Mouse (Mus musculus) embryonic facial prominence, embryonic 15.5 days (tissue): ENCODE results near the gene Gpalpp1. TPM values are rescaled to one million over a fixed set of nuclear protein-coding genes. Genes with fewer than 3 reads are reported as not detected.

ENCODE experiments used
- ATAC-seq: fragments of 200-750 bp; cut with Nextera tagmentation; 2 replicates; pipeline ENCODE4 v1.8.0; 2017; ENCODE audit warnings: low read depth, moderate TSS enrichment; ENCODE audit not compliant: insufficient number of reproducible peaks, low FRiP score, low TSS enrichment
- H3K27ac ChIP-seq: fragments of 300-500 bp; sonication (generic); replicated peaks from 2 replicates; pipeline ENCODE4 v1.5.1; 2015; ENCODE audit warnings: mild to moderate bottlenecking, inconsistent platforms
- H3K27me3 ChIP-seq: fragments of 300-500 bp; sonication (generic); 2 replicates; pipeline ENCODE4 v1.6.1; 2015; ENCODE audit warnings: inconsistent platforms
- H3K36me3 ChIP-seq: fragments of 300-500 bp; sonication (generic); 2 replicates; pipeline ENCODE4 v1.6.1; 2015; ENCODE audit warnings: mild to moderate bottlenecking, inconsistent platforms
- H3K4me1 ChIP-seq: fragments of 300-500 bp; sonication (generic); 2 replicates; pipeline ENCODE4 v1.6.1; 2015; ENCODE audit warnings: inconsistent platforms
- H3K4me2 ChIP-seq: fragments of 300-500 bp; sonication (generic); replicated peaks from 2 replicates; pipeline ENCODE4 v1.6.1; 2015; ENCODE audit warnings: mild to moderate bottlenecking, inconsistent platforms
- H3K4me3 ChIP-seq: fragments of 300-500 bp; sonication (generic); replicated peaks from 2 replicates; pipeline ENCODE4 v1.5.1; 2015; ENCODE audit warnings: mild to moderate bottlenecking, inconsistent platforms
- H3K9ac ChIP-seq: fragments of 300-500 bp; sonication (generic); 2 replicates; pipeline ENCODE4 v1.6.1; 2015; ENCODE audit warnings: inconsistent platforms
- H3K9me3 ChIP-seq: fragments of 300-500 bp; sonication (generic); replicated peaks from 2 replicates; pipeline ENCODE4 v1.6.1; 2016; ENCODE audit warnings: inconsistent platforms
- WGBS: fragments of 180-500 bp; shearing (Covaris S2); methylation state at CpG from one replicate; pipeline ENCODE4 v1.1.7; 2015; 5-methylcytosine and 5-hydroxymethylcytosine counted together
- polyA plus RNA-seq: library from polyadenylated mRNA; unstranded; fragments of >200 nt; fragmentation: Nextera tagmentation; extraction: Ambion mirVana; gene quantifications from 2 replicates; pipeline ENCODE4 v1.2.1, GENCODE M21; 2015

Gpalpp1 gene
- polyA plus RNA-seq, 1 experiment from 2014 or later = 12.7 TPM

GRCm38 (mm10) chr14:76067237-76067636 lies 43.3 kb downstream of the Gpalpp1 start:
- no peak overlapping the region for H3K4me2 ChIP-seq
- H3K27ac ChIP-seq = no peak overlapping the region
- H3K4me3 ChIP-seq = no peak overlapping the region
- ATAC-seq = no peak
- no peaks in the 10 kb centered on the region for H3K4me1 ChIP-seq
- WGBS = 56% methylated on average over 1 of the region's 1 CpGs
- H3K27me3 ChIP-seq = no peaks in the 10 kb centered on the region
- no peaks in the 10 kb centered on the region for H3K36me3 ChIP-seq
- no peak overlapping the region for H3K9ac ChIP-seq
- no peaks in the 10 kb centered on the region for H3K9me3 ChIP-seq

- no peaks in the 10 kb centered on the region for H3K36me3 ChIP-seq
- WGBS = 66% methylated on average over 5 of the region's 5 CpGs
- H3K27ac ChIP-seq = no peak overlapping the region
- H3K27me3 ChIP-seq = no peaks in the 10 kb centered on the region
- no peak overlapping the region for H3K4me2 ChIP-seq
- no peaks in the 10 kb centered on the region for H3K9me3 ChIP-seq
- no peak overlapping the region for H3K4me3 ChIP-seq
- no peak overlapping the region for H3K9ac ChIP-seq
- no peak for ATAC-seq
- 0 out of 2 replicates have a peak, but pooled peaks cover under 1% of the 10 kb centered on the region for H3K4me1 ChIP-seq
These were observed 51.1 kb downstream of the Gpalpp1 start for GRCm38 (mm10) chr14:76059441-76059840.

- WGBS = 75% methylated on average over 11 of the region's 11 CpGs
- Histone ChIP-seq H3K9me3 (no peaks in the 10 kb centered on the region), H3K4me1 (0 out of 2 replicates have a peak, but pooled peaks cover 3% of the 10 kb centered on the region), H3K4me2 (no peak overlapping the region), H3K9ac (no peak overlapping the region), H3K36me3 (no peaks in the 10 kb centered on the region), H3K27me3 (no peaks in the 10 kb centered on the region), H3K27ac (no peak overlapping the region), H3K4me3 (no peak overlapping the region)
- no peak for ATAC-seq
These were observed 56.8 kb downstream of the Gpalpp1 start for GRCm38 (mm10) chr14:76053726-76054125.

GRCm38 (mm10) chr14:76051966-76052365 lies 58.6 kb downstream of the Gpalpp1 start:
- H3K9ac ChIP-seq = no peak overlapping the region
- no peak overlapping the region for H3K27ac ChIP-seq
- H3K4me2 ChIP-seq = no peak overlapping the region
- H3K9me3 ChIP-seq = no peaks in the 10 kb centered on the region
- H3K27me3 ChIP-seq = no peaks in the 10 kb centered on the region
- H3K36me3 ChIP-seq = no peaks in the 10 kb centered on the region
- 0 out of 2 replicates have a peak, but pooled peaks cover 3% of the 10 kb centered on the region for H3K4me1 ChIP-seq
- no peak overlapping the region for H3K4me3 ChIP-seq
- 85% methylated on average over 7 of the region's 7 CpGs for whole genome bisulfite sequencing
- no peak for ATAC-seq

- 62% methylated on average over 1 of the region's 1 CpGs for WGBS
- no peak overlapping the region for H3K9ac ChIP-seq
- no peak for ATAC-seq
- H3K4me1 ChIP-seq = no peaks in the 10 kb centered on the region
- no peak overlapping the region for H3K27ac ChIP-seq
- H3K9me3 ChIP-seq = no peaks in the 10 kb centered on the region
- H3K27me3 ChIP-seq = no peaks in the 10 kb centered on the region
- H3K36me3 ChIP-seq = no peaks in the 10 kb centered on the region
- no peak overlapping the region for H3K4me3 ChIP-seq
- H3K4me2 ChIP-seq = no peak overlapping the region
These were observed 64.8 kb downstream of the Gpalpp1 start for GRCm38 (mm10) chr14:76045767-76046166.

- Histone ChIP-seq H3K36me3 (no peaks in the 10 kb centered on the region), H3K9ac (no peak overlapping the region), H3K4me2 (no peak overlapping the region), H3K4me3 (no peak overlapping the region), H3K4me1 (no peaks in the 10 kb centered on the region), H3K27ac (no peak overlapping the region), H3K27me3 (no peaks in the 10 kb centered on the region), H3K9me3 (no peaks in the 10 kb centered on the region)
- no peak for ATAC-seq
- 61% methylated on average over 3 of the region's 3 CpGs for WGBS
These were observed 66.4 kb downstream of the Gpalpp1 start for GRCm38 (mm10) chr14:76044164-76044557.

GRCm38 (mm10) chr14:76043251-76044163 lies 67.1 kb downstream of the Gpalpp1 start:
- Histone ChIP-seq H3K4me2 (no peak overlapping the region), H3K36me3 (no peaks in the 10 kb centered on the region), H3K4me3 (no peak overlapping the region), H3K4me1 (no peaks in the 10 kb centered on the region), H3K9me3 (no peaks in the 10 kb centered on the region), H3K27ac (no peak overlapping the region), H3K27me3 (no peaks in the 10 kb centered on the region), H3K9ac (no peak overlapping the region)
- ATAC-seq = no peak
- WGBS = 75% methylated on average over 14 of the region's 14 CpGs

Other genes starting within 250 kb of the Gpalpp1 start
- gene Kctd4, start 155.8 kb downstream of the Gpalpp1 start, polyA plus RNA-seq = 0.85 and 1.5 TPM in 2 replicates
- gene Gtf2f2, start 99.9 kb downstream of the Gpalpp1 start, polyA plus RNA-seq = 32.8 and 34.5 TPM in 2 replicates
- 13.1 TPM in 2 replicates for gene Nufip1, start 131 bp upstream of the Gpalpp1 start, polyA plus RNA-seq